Mouse (Mus musculus): ENCODE data around the gene Lifr. TPM values are rescaled to one million over a fixed set of nuclear protein-coding genes. Genes with fewer than 3 reads are reported as not detected.

Lifr gene
- polyA plus RNA-seq, 1 experiment from 2014 or later, result 24.6 TPM

DNA sequence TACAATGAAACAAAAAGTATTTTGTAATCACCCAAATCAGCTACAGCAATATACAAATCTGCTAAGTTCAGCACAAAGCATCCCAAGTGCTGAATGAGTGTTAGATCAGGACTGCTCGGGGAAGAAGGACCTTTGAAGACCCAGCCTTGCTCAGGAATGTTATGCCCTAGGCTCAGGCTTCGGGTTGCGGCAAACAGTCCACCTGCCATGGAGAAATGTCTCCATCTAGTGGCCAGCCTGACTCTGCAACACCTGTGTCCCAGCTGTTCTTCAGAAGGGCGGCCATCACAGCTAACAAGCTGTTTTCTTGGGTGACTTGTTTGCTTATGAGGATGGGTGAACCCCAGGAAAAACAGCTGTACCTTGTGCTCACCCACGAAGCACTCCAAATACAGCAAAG is 135.8 kb downstream of the Lifr start:
- Histone ChIP-seq H3K9me3 (ENCODE audit: control insufficient read depth, low read length) (no peaks in the 10 kb centered on the region), H3K9ac (ENCODE audit: low read length) (no peak overlapping the region), H3K36me3 (ENCODE audit: control insufficient read depth, insufficient read depth, low read length) (no peaks in the 10 kb centered on the region), H3K27ac (replicated peaks; ENCODE audit: low read depth, low read length) (no peak overlapping the region), H3K27me3 (ENCODE audit: control insufficient read depth, insufficient read depth, low read length) (no peaks in the 10 kb centered on the region), H3K4me1 (ENCODE audit: control insufficient read depth, insufficient read depth, low read length) (peaks cover 7% of the 10 kb centered on the region), H3K4me3 (ENCODE audit: low read depth, low read length) (no peak overlapping the region), H3K4me2 (ENCODE audit: low read depth, severe bottlenecking) (no peak overlapping the region)
- WGBS, result 2% methylated on average over 5 of the region's 5 CpGs
- ATAC-seq (ENCODE audit: insufficient number of reproducible peaks, low FRiP score, low TSS enrichment, low read depth) (peak; percentile 82), DNase-seq (ENCODE audit: low spot score) (peak; percentile 90)

DNA sequence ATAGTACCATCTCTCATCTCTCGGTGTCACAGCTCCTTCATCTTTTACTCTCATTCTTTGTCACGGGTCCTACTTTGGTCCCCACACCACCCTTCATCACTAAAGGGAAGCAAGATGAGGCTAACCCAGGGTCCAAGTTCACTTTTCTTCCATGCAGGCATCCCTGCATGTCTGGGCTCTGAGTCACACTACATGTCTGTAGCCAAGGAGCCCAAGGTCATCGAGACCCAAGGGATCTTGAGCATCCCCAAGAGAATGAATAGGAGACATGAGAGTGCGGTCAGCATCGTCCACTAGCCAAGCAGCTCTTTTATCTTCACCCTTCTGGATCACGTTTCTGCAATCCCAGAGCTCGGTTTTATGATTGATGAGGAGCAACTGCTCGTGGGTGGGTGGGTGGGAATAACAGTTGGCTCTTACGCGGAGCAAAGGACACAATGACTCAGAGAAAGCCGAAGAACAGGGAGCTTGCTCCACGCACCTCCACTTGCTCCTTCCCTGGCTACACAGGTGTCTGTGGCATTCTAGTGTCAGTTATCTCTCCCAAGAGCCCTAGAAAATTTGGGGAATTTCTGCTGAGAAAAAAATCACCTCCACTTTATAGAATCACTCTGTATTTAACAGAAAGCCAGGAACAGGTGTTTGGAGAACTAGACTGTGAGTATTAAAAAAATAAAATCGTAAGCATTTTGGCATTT is 143.1 kb downstream of the Lifr start:
- no peak overlapping the region for H3K4me3 ChIP-seq (ENCODE audit: low read depth, low read length)
- no peak overlapping the region for H3K4me2 ChIP-seq (ENCODE audit: low read depth, severe bottlenecking)
- H3K36me3 ChIP-seq (ENCODE audit: control insufficient read depth, insufficient read depth, low read length), result no peaks in the 10 kb centered on the region
- DNase-seq (ENCODE audit: low spot score) (no peak), ATAC-seq (ENCODE audit: insufficient number of reproducible peaks, low FRiP score, low TSS enrichment, low read depth) (no peak)
- H3K27me3 ChIP-seq (ENCODE audit: control insufficient read depth, insufficient read depth, low read length), result no peaks in the 10 kb centered on the region
- 86% methylated on average over 13 of the region's 13 CpGs for WGBS
- H3K9me3 ChIP-seq (ENCODE audit: control insufficient read depth, low read length), result no peaks in the 10 kb centered on the region
- no peak overlapping the region for H3K27ac ChIP-seq (replicated peaks; ENCODE audit: low read depth, low read length)
- H3K4me1 ChIP-seq (ENCODE audit: control insufficient read depth, insufficient read depth, low read length), result no peaks in the 10 kb centered on the region
- no peak overlapping the region for H3K9ac ChIP-seq (ENCODE audit: low read length)

DNA sequence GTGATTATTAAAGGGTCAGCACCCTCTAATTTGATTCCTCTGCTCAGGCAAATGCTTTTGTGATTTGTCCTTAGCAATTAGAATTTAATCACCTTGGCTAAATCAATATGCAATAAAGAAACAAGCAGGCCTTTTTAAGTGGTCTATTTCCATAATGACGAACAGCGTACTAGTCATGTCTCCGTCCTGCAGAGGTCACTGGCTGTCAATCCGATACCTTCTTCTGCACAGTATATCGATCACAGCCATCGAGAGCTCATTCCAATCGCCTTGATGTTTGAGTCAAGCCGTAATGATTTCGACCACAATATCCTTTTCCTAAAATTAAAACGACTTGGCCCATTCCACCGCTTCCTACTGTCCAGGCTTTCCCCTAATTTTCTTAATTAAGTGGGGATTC is 149.5 kb downstream of the Lifr start:
- Histone ChIP-seq H3K27ac (replicated peaks; ENCODE audit: low read depth, low read length) (no peak overlapping the region), H3K27me3 (ENCODE audit: control insufficient read depth, insufficient read depth, low read length) (no peaks in the 10 kb centered on the region), H3K36me3 (ENCODE audit: control insufficient read depth, insufficient read depth, low read length) (no peaks in the 10 kb centered on the region), H3K9me3 (ENCODE audit: control insufficient read depth, low read length) (no peaks in the 10 kb centered on the region), H3K4me3 (ENCODE audit: low read depth, low read length) (no peak overlapping the region), H3K9ac (ENCODE audit: low read length) (no peak overlapping the region), H3K4me2 (ENCODE audit: low read depth, severe bottlenecking) (no peak overlapping the region), H3K4me1 (ENCODE audit: control insufficient read depth, insufficient read depth, low read length) (no peaks in the 10 kb centered on the region)
- no peak for DNase-seq (ENCODE audit: low spot score)
- no peak for ATAC-seq (ENCODE audit: insufficient number of reproducible peaks, low FRiP score, low TSS enrichment, low read depth)
- 88% methylated on average over 11 of the region's 11 CpGs for WGBS

DNA sequence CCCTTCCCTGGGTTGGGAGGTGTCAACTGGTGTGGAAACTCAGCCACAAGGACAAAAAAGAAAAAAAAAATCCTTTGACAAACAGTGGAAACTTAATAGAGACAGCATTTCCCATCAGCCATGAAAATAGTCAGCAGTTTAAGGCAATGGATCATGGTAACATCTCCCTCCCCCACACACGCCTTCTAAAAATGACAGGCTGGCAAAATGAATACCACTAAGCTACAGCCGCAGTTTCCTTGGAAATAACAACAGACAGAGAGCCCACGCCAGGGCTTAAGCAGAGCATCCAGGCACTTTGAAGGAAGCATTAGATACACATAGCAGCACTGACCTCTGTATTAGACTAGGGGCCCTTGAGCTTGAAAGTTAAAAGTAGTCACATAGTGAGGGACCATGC is 150.5 kb downstream of the Lifr start:
- ATAC-seq (ENCODE audit: insufficient number of reproducible peaks, low FRiP score, low TSS enrichment, low read depth), result no peak
- Histone ChIP-seq H3K9me3 (ENCODE audit: control insufficient read depth, low read length) (no peaks in the 10 kb centered on the region), H3K27me3 (ENCODE audit: control insufficient read depth, insufficient read depth, low read length) (no peaks in the 10 kb centered on the region), H3K9ac (ENCODE audit: low read length) (no peak overlapping the region), H3K4me3 (ENCODE audit: low read depth, low read length) (no peak overlapping the region), H3K4me2 (ENCODE audit: low read depth, severe bottlenecking) (no peak overlapping the region), H3K27ac (replicated peaks; ENCODE audit: low read depth, low read length) (no peak overlapping the region), H3K36me3 (ENCODE audit: control insufficient read depth, insufficient read depth, low read length) (no peaks in the 10 kb centered on the region), H3K4me1 (ENCODE audit: control insufficient read depth, insufficient read depth, low read length) (no peaks in the 10 kb centered on the region)
- WGBS, result 83% methylated on average over 3 of the region's 3 CpGs
- DNase-seq (ENCODE audit: low spot score), result no peak

DNA sequence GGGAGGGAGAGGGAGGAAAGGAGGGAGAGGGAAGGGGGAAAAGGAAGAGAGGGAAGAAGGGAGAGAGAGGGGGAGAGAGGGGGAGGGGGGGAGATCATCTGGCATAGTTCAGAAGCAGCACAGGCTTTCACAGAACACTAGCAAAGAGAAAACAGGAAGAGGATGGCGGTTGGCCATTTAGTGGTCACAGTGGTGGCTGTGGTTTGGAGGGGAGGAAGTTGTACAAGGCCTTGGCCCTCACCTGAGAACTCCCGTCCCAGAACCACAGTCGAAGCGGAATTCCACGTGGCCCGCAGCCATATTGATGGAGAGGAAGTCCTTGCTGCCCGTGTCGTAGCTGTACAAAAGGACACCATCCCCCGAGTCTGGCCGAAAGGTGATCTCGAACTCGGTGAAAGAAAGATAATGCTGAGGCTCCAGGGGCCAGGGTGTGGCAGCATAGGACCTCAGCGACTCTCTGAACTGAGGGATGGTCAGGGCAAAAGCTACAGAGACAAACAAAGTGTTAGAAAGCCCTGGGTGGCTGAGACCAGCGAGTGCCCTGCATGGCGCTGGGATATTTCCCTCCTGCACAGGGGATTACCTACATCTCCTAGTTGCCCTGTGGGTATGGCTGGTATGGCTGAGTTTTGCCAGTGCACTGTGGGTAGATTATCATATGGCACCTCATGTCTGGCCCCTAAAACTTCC is 151.9 kb downstream of the Lifr start:
- H3K4me1 ChIP-seq (ENCODE audit: control insufficient read depth, insufficient read depth, low read length), result no peaks in the 10 kb centered on the region
- H3K27me3 ChIP-seq (ENCODE audit: control insufficient read depth, insufficient read depth, low read length), result no peaks in the 10 kb centered on the region
- WGBS, result 81% methylated on average over 15 of the region's 15 CpGs
- H3K9ac ChIP-seq (ENCODE audit: low read length), result no peak overlapping the region
- DNase-seq (ENCODE audit: low spot score) (no peak), ATAC-seq (ENCODE audit: insufficient number of reproducible peaks, low FRiP score, low TSS enrichment, low read depth) (no peak)
- no peaks in the 10 kb centered on the region for H3K36me3 ChIP-seq (ENCODE audit: control insufficient read depth, insufficient read depth, low read length)
- no peaks in the 10 kb centered on the region for H3K9me3 ChIP-seq (ENCODE audit: control insufficient read depth, low read length)
- no peak overlapping the region for H3K4me3 ChIP-seq (ENCODE audit: low read depth, low read length)
- no peak overlapping the region for H3K27ac ChIP-seq (replicated peaks; ENCODE audit: low read depth, low read length)
- H3K4me2 ChIP-seq (ENCODE audit: low read depth, severe bottlenecking), result no peak overlapping the region

Other genes with a start within 250 kb of the Lifr start
- gene Osmr, start 215.6 kb upstream of the Lifr start, polyA plus RNA-seq (2014; fragmentation: Nextera tagmentation; extraction: Ambion mirVana), result 0.72 and 0.78 TPM in 2 replicates

Data from limb, embryonic 11.5 days (tissue).